Mouse (Mus musculus) CD4-positive, CD25-positive, alpha-beta regulatory T cell, adult 9 weeks (primary cell): Measurements from ENCODE around the gene Zc3h12b. TPM values are rescaled to one million over a fixed set of nuclear protein-coding genes. Genes with fewer than 3 reads are reported as not detected.

ENCODE experiments used
- polyA plus RNA-seq: library from polyadenylated mRNA; unstranded; fragments of 100-300 nt; shearing (Covaris generic); gene quantifications from one replicate; pipeline ENCODE4 v1.2.1, GENCODE M21; 2017

The Zc3h12b gene
- 2.3 TPM for polyA plus RNA-seq

GRCm38 (mm10) chrX:95711227-95712111, at the start of gene Zc3h12b:
Zc3h12b (plus strand) TSS chrX:95711678.

GRCm38 (mm10) chrX:95956497-95957293, 245.2 kb downstream of the Zc3h12b start, which contains the start of gene Las1l:
Las1l (minus strand) TSS chrX:95956962.

Other genes with a start within 250 kb of the Zc3h12b start
- not detected for gene Asb12, start 153.7 kb upstream of the Zc3h12b start, polyA plus RNA-seq
- gene Pfn5, start 153.6 kb upstream of the Zc3h12b start, polyA plus RNA-seq: not detected
- 7.0 TPM for gene Zc4h2, start 53.2 kb upstream of the Zc3h12b start, polyA plus RNA-seq
- gene Las1l, start 245.3 kb downstream of the Zc3h12b start, polyA plus RNA-seq: 103 TPM